Mouse (Mus musculus) heart, adult 2 months (tissue): ENCODE data around the gene Ahnak2.

ENCODE experiments used
- CTCF ChIP-seq: fragments of 200-600 bp; IDR thresholded peaks from 2 replicates; pipeline ENCODE4 v1.8.1; 2022; ENCODE audit warnings: antibody characterized with exemption, mild to moderate bottlenecking, moderate library complexity
- EP300 ChIP-seq: fragments of 200-500 bp; IDR thresholded peaks from 2 replicates; pipeline ENCODE4 v1.6.1; 2011; ENCODE audit warnings: low read depth, low read length, control low read depth; ENCODE audit not compliant: insufficient read depth
- POLR2A ChIP-seq: fragments of 200-500 bp; IDR thresholded peaks from 2 replicates; pipeline ENCODE4 v1.6.1; 2011; ENCODE audit warnings: mild to moderate bottlenecking, low read depth, low read length, control low read depth; ENCODE audit not compliant: insufficient read depth

DNA sequence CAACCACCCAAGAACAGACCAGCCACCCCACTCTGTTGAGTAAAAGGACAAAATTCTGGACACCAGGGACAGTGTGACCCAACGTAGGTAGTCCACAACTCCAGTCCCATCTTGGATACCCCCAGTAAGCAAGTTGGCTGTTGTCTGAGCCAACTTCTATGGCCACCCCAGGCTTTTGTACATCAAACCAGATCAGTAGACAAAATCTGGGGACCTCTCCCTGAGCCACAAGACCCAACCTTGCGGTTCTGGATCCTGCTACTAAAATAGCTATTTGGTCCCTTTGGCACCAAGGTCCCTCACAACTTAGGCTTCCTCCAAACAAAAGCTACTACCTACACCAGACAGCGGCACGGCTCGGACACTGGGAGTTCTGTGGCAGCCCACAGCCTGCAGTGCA, 7.5 kb downstream of the Ahnak2 start:
- TF ChIP-seq POLR2A: no peak
- no peak for TF ChIP-seq CTCF
- TF ChIP-seq EP300: no peak
